Mouse (Mus musculus): ENCODE results near the gene Nop16. TPM values are rescaled to one million over a fixed set of nuclear protein-coding genes. Genes with fewer than 3 reads are reported as not detected.

Gene Nop16
- polyA plus RNA-seq (2015; fragmentation: Nextera tagmentation; extraction: Ambion mirVana): 37.0 and 40.0 TPM in 2 replicates

GRCm38 (mm10) chr13:54589996-54590951 is at the start of gene Nop16, which contains the start of gene Higd2a:
Gene Nop16 (minus strand): TSS chr13:54590090.
Gene Higd2a (plus strand): TSS chr13:54590207.

GRCm38 (mm10) chr13:54621155-54621932 is 31.5 kb upstream of the Nop16 start, which contains the start of gene Faf2:
Gene Faf2 (plus strand): TSS chr13:54621784.

GRCm38 (mm10) chr13:54610972-54611754 is 21.3 kb upstream of the Nop16 start, which contains the start of gene Cltb:
Gene Cltb (minus strand): TSS chr13:54611344.

GRCm38 (mm10) chr13:54574854-54575481 is 14.9 kb downstream of the Nop16 start, which contains the start of gene Arl10:
Gene Arl10 (plus strand): TSS chr13:54575015.

GRCm38 (mm10) chr13:54565201-54565581 is 24.7 kb downstream of the Nop16 start, which contains the start of gene 4833439L19Rik:
Gene 4833439L19Rik (minus strand): TSS chr13:54565435.

Small RNA genes lying within 50 kb of the gene (microRNA-seq; reads per million reads assigned to microRNA genes)
- not detected for gene Gm24195

Other genes with a start within 250 kb of the Nop16 start
- gene Cplx2, start 218.7 kb downstream of the Nop16 start, polyA plus RNA-seq (2015; fragmentation: Nextera tagmentation; extraction: Ambion mirVana): 2.5 and 2.7 TPM in 2 replicates
- 47.3 and 55.4 TPM in 2 replicates for gene Thoc3, start 121.2 kb downstream of the Nop16 start, polyA plus RNA-seq (2015; fragmentation: Nextera tagmentation; extraction: Ambion mirVana)
- 2.9 and 3.0 TPM in 2 replicates for gene Simc1, start 86.3 kb downstream of the Nop16 start, polyA plus RNA-seq (2015; fragmentation: Nextera tagmentation; extraction: Ambion mirVana)
- 95.0 and 99.7 TPM in 2 replicates for gene 4833439L19Rik, start 24.7 kb downstream of the Nop16 start, polyA plus RNA-seq (2015; fragmentation: Nextera tagmentation; extraction: Ambion mirVana)
- gene Arl10, start 15.1 kb downstream of the Nop16 start, polyA plus RNA-seq (2015; fragmentation: Nextera tagmentation; extraction: Ambion mirVana): 13.6 and 14.4 TPM in 2 replicates
- gene Higd2a, start 117 bp upstream of the Nop16 start, polyA plus RNA-seq (2015; fragmentation: Nextera tagmentation; extraction: Ambion mirVana): 214 and 221 TPM in 2 replicates
- 107 and 125 TPM in 2 replicates for gene Cltb, start 21.3 kb upstream of the Nop16 start, polyA plus RNA-seq (2015; fragmentation: Nextera tagmentation; extraction: Ambion mirVana)
- 60.8 and 67.5 TPM in 2 replicates for gene Faf2, start 31.7 kb upstream of the Nop16 start, polyA plus RNA-seq (2015; fragmentation: Nextera tagmentation; extraction: Ambion mirVana)
- gene Rnf44, start 103.8 kb upstream of the Nop16 start, polyA plus RNA-seq (2015; fragmentation: Nextera tagmentation; extraction: Ambion mirVana): 54.0 and 56.8 TPM in 2 replicates
- gene Cdhr2, start 111.4 kb upstream of the Nop16 start, polyA plus RNA-seq (2015; fragmentation: Nextera tagmentation; extraction: Ambion mirVana): 0.02 and 0.04 TPM in 2 replicates
- gene Gprin1, start 159.8 kb upstream of the Nop16 start, polyA plus RNA-seq (2015; fragmentation: Nextera tagmentation; extraction: Ambion mirVana): 0.12 and 0.14 TPM in 2 replicates
- not detected in 2 replicates for gene Sncb, start 176.5 kb upstream of the Nop16 start, polyA plus RNA-seq (2015; fragmentation: Nextera tagmentation; extraction: Ambion mirVana)
- gene Eif4e1b, start 193.9 kb upstream of the Nop16 start, polyA plus RNA-seq (2015; fragmentation: Nextera tagmentation; extraction: Ambion mirVana): not detected in 2 replicates
- 56.1 and 56.3 TPM in 2 replicates for gene Tspan17, start 199.3 kb upstream of the Nop16 start, polyA plus RNA-seq (2015; fragmentation: Nextera tagmentation; extraction: Ambion mirVana)